Mouse (Mus musculus): ENCODE results near the gene Hectd3.
A peak's percentile ranks its signal among the peaks of the same experiment; 100 is the strongest.

Hectd3 gene

GRCm38 (mm10) chr4:116995131-116995797 lies at the start of gene Hectd3:
Hectd3 (plus strand) TSS chr4:116995317.
- peak; percentile 65 for DNase-seq (ENCODE audit: low read depth, low spot score)

GRCm38 (mm10) chr4:116951642-116952041 lies 43.5 kb upstream of the Hectd3 start:
- no peak for DNase-seq (ENCODE audit: low read depth, low spot score)

GRCm38 (mm10) chr4:116954951-116955350 lies 40.2 kb upstream of the Hectd3 start:
- DNase-seq (ENCODE audit: low read depth, low spot score) = no peak

GRCm38 (mm10) chr4:116976503-116976902 lies 18.6 kb upstream of the Hectd3 start:
- no peak for DNase-seq (ENCODE audit: low read depth, low spot score)

- no peak for DNase-seq (ENCODE audit: low read depth, low spot score)
These were observed 9.4 kb upstream of the Hectd3 start for GRCm38 (mm10) chr4:116985681-116986080.

GRCm38 (mm10) chr4:116986400-116987121 lies 8.6 kb upstream of the Hectd3 start:
- peak; percentile 43 for DNase-seq (ENCODE audit: low read depth, low spot score)

- no peak for DNase-seq (ENCODE audit: low read depth, low spot score)
These were observed 8.0 kb upstream of the Hectd3 start for GRCm38 (mm10) chr4:116987122-116987456.

- DNase-seq (ENCODE audit: low read depth, low spot score) = no peak
These were observed 5.4 kb upstream of the Hectd3 start for GRCm38 (mm10) chr4:116989731-116990130.

GRCm38 (mm10) chr4:116991366-116991765 lies 3.8 kb upstream of the Hectd3 start:
- peak; percentile 81 for DNase-seq (ENCODE audit: low read depth, low spot score)

GRCm38 (mm10) chr4:116993672-116994621 lies 1.2 kb upstream of the Hectd3 start, which contains the start of gene Urod:
Urod (minus strand) TSS chr4:116994413.
- peak; percentile 94 for DNase-seq (ENCODE audit: low read depth, low spot score)

GRCm38 (mm10) chr4:116995798-116996135 lies 650 bp downstream of the Hectd3 start:
- DNase-seq (ENCODE audit: low read depth, low spot score) = peak; percentile 37

- DNase-seq (ENCODE audit: low read depth, low spot score) = no peak
These were observed 4.5 kb downstream of the Hectd3 start for GRCm38 (mm10) chr4:116999513-117000154.

GRCm38 (mm10) chr4:117001957-117002356 lies 6.8 kb downstream of the Hectd3 start:
- no peak for DNase-seq (ENCODE audit: low read depth, low spot score)

GRCm38 (mm10) chr4:117002543-117003521 lies 7.7 kb downstream of the Hectd3 start:
- peak; percentile 78 for DNase-seq (ENCODE audit: low read depth, low spot score)

- no peak for DNase-seq (ENCODE audit: low read depth, low spot score)
These were observed 9.5 kb downstream of the Hectd3 start for GRCm38 (mm10) chr4:117004649-117005048.

GRCm38 (mm10) chr4:117005611-117006400 lies 10.7 kb downstream of the Hectd3 start:
- no peak for DNase-seq (ENCODE audit: low read depth, low spot score)

GRCm38 (mm10) chr4:117007058-117007457 lies 11.9 kb downstream of the Hectd3 start:
- no peak for DNase-seq (ENCODE audit: low read depth, low spot score)

GRCm38 (mm10) chr4:117010231-117010630 lies 15.1 kb downstream of the Hectd3 start:
- DNase-seq (ENCODE audit: low read depth, low spot score) = no peak

GRCm38 (mm10) chr4:117013596-117013995 lies 18.5 kb downstream of the Hectd3 start:
- no peak for DNase-seq (ENCODE audit: low read depth, low spot score)
